Mouse (Mus musculus): ENCODE results near the gene Fam155a. TPM values are rescaled to one million over a fixed set of nuclear protein-coding genes. Genes with fewer than 3 reads are reported as not detected.
"Not testable (repeated sequence)": the region's sequence is repeated elsewhere in the genome, so short reads cannot be mapped to it uniquely, and the experiment has no call there.

The Fam155a gene
- 30.5 and 33.4 TPM in 2 replicates for polyA plus RNA-seq (2014; fragmentation: Nextera tagmentation; extraction: Ambion mirVana)

- H3K4me3 ChIP-seq (ENCODE audit: low read depth, low read length): peak within 1 kb of the TSS; percentile 61
- H3K4me2 ChIP-seq (ENCODE audit: low read depth, low read length): peak within 1 kb of the TSS; percentile 89
- H3K4me1 ChIP-seq (ENCODE audit: control insufficient read depth, insufficient read depth, low read length): no peaks in the 10 kb centered on the region
- peak within 1 kb of the TSS; percentile 89 for H3K27ac ChIP-seq (ENCODE audit: low read depth, low read length)
- H3K27me3 ChIP-seq (ENCODE audit: control insufficient read depth, insufficient read depth, low read length): no peaks in the 10 kb centered on the region
- H3K36me3 ChIP-seq (ENCODE audit: control insufficient read depth, insufficient read depth, low read length): no peaks in the 10 kb centered on the region
- peak; percentile 79 for ATAC-seq (ENCODE audit: low read depth)
- peak within 1 kb of the TSS; percentile 77 for H3K9ac ChIP-seq (replicated peaks; ENCODE audit: low read depth, low read length)
- H3K9me3 ChIP-seq (ENCODE audit: control insufficient read depth, low read length): no peaks in the 10 kb centered on the region
- WGBS: under 1% methylated on average over 26 of the region's 29 CpGs
Measured at GRCm38 (mm10) chr8:9770999-9771605, at the start of gene Fam155a. Gene Fam155a, minus strand, starts transcription at chr8:9771161.

GRCm38 (mm10) chr8:9813273-9813946 is 42.4 kb upstream of the Fam155a start:
- no peaks in the 10 kb centered on the region for H3K27me3 ChIP-seq (ENCODE audit: control insufficient read depth, insufficient read depth, low read length)
- H3K9me3 ChIP-seq (ENCODE audit: control insufficient read depth, low read length): no peaks in the 10 kb centered on the region
- H3K4me3 ChIP-seq (ENCODE audit: low read depth, low read length): no peak overlapping the region
- no peaks in the 10 kb centered on the region for H3K36me3 ChIP-seq (ENCODE audit: control insufficient read depth, insufficient read depth, low read length)
- 74% methylated on average over 8 of the region's 8 CpGs for WGBS
- no peaks in the 10 kb centered on the region for H3K4me1 ChIP-seq (ENCODE audit: control insufficient read depth, insufficient read depth, low read length)
- no peak overlapping the region for H3K4me2 ChIP-seq (ENCODE audit: low read depth, low read length)
- ATAC-seq (ENCODE audit: low read depth): no peak
- H3K27ac ChIP-seq (ENCODE audit: low read depth, low read length): no peak overlapping the region
- no peak overlapping the region for H3K9ac ChIP-seq (replicated peaks; ENCODE audit: low read depth, low read length)

GRCm38 (mm10) chr8:9810955-9811530 is 40.1 kb upstream of the Fam155a start:
- Histone ChIP-seq H3K4me3 (ENCODE audit: low read depth, low read length) (no peak overlapping the region), H3K4me1 (ENCODE audit: control insufficient read depth, insufficient read depth, low read length) (no peaks in the 10 kb centered on the region; the same call in 1 of the 2 replicates), H3K27ac (ENCODE audit: low read depth, low read length) (no peak overlapping the region), H3K9me3 (ENCODE audit: control insufficient read depth, low read length) (no peaks in the 10 kb centered on the region), H3K27me3 (ENCODE audit: control insufficient read depth, insufficient read depth, low read length) (no peaks in the 10 kb centered on the region), H3K36me3 (ENCODE audit: control insufficient read depth, insufficient read depth, low read length) (no peaks in the 10 kb centered on the region), H3K9ac (replicated peaks; ENCODE audit: low read depth, low read length) (no peak overlapping the region), H3K4me2 (ENCODE audit: low read depth, low read length) (no peak overlapping the region)
- no peak for ATAC-seq (ENCODE audit: low read depth)
- 70% methylated on average over 12 of the region's 12 CpGs for WGBS

- no peaks in the 10 kb centered on the region for H3K9me3 ChIP-seq (ENCODE audit: control insufficient read depth, low read length)
- no peak overlapping the region for H3K4me2 ChIP-seq (ENCODE audit: low read depth, low read length)
- no peaks in the 10 kb centered on the region for H3K27me3 ChIP-seq (ENCODE audit: control insufficient read depth, insufficient read depth, low read length)
- peaks cover 5% of the 10 kb centered on the region; the same call in 1 of the 2 replicates for H3K4me1 ChIP-seq (ENCODE audit: control insufficient read depth, insufficient read depth, low read length)
- H3K36me3 ChIP-seq (ENCODE audit: control insufficient read depth, insufficient read depth, low read length): no peaks in the 10 kb centered on the region
- H3K9ac ChIP-seq (replicated peaks; ENCODE audit: low read depth, low read length): no peak overlapping the region
- H3K27ac ChIP-seq (ENCODE audit: low read depth, low read length): no peak overlapping the region
- ATAC-seq (ENCODE audit: low read depth): no peak
- no peak overlapping the region for H3K4me3 ChIP-seq (ENCODE audit: low read depth, low read length)
- WGBS: 87% methylated on average over 9 of the region's 9 CpGs
Measured at GRCm38 (mm10) chr8:9808596-9808995, 37.6 kb upstream of the Fam155a start.

GRCm38 (mm10) chr8:9805676-9806075 is 34.7 kb upstream of the Fam155a start:
- no peak overlapping the region for H3K9ac ChIP-seq (replicated peaks; ENCODE audit: low read depth, low read length)
- no peaks in the 10 kb centered on the region for H3K36me3 ChIP-seq (ENCODE audit: control insufficient read depth, insufficient read depth, low read length)
- H3K27me3 ChIP-seq (ENCODE audit: control insufficient read depth, insufficient read depth, low read length): no peaks in the 10 kb centered on the region
- no peak overlapping the region for H3K4me2 ChIP-seq (ENCODE audit: low read depth, low read length)
- peaks cover 5% of the 10 kb centered on the region; the same call in 1 of the 2 replicates for H3K4me1 ChIP-seq (ENCODE audit: control insufficient read depth, insufficient read depth, low read length)
- peak; percentile 31; the same call in 1 of the 2 replicates for ATAC-seq (ENCODE audit: low read depth)
- no peaks in the 10 kb centered on the region for H3K9me3 ChIP-seq (ENCODE audit: control insufficient read depth, low read length)
- no peak overlapping the region for H3K27ac ChIP-seq (ENCODE audit: low read depth, low read length)
- WGBS: 74% methylated on average over 1 of the region's 1 CpGs
- no peak overlapping the region for H3K4me3 ChIP-seq (ENCODE audit: low read depth, low read length)

- H3K4me3 ChIP-seq (ENCODE audit: low read depth, low read length); ATAC-seq (ENCODE audit: low read depth); H3K36me3 ChIP-seq (ENCODE audit: control insufficient read depth, insufficient read depth, low read length); H3K4me2 ChIP-seq (ENCODE audit: low read depth, low read length); H3K27ac ChIP-seq (ENCODE audit: low read depth, low read length); H3K9me3 ChIP-seq (ENCODE audit: control insufficient read depth, low read length); H3K9ac ChIP-seq (replicated peaks; ENCODE audit: low read depth, low read length); H3K4me1 ChIP-seq (ENCODE audit: control insufficient read depth, insufficient read depth, low read length); H3K27me3 ChIP-seq (ENCODE audit: control insufficient read depth, insufficient read depth, low read length): not testable (repeated sequence)
- WGBS: 75% methylated on average over 7 of the region's 11 CpGs
Measured at GRCm38 (mm10) chr8:9800346-9800745, 29.4 kb upstream of the Fam155a start.

GRCm38 (mm10) chr8:9799923-9800322 is 29.0 kb upstream of the Fam155a start:
- Histone ChIP-seq H3K4me2 (ENCODE audit: low read depth, low read length) (no peak overlapping the region), H3K27me3 (ENCODE audit: control insufficient read depth, insufficient read depth, low read length) (no peaks in the 10 kb centered on the region), H3K4me3 (ENCODE audit: low read depth, low read length) (no peak overlapping the region), H3K9ac (replicated peaks; ENCODE audit: low read depth, low read length) (no peak overlapping the region), H3K36me3 (ENCODE audit: control insufficient read depth, insufficient read depth, low read length) (no peaks in the 10 kb centered on the region), H3K27ac (ENCODE audit: low read depth, low read length) (no peak overlapping the region), H3K4me1 (ENCODE audit: control insufficient read depth, insufficient read depth, low read length) (no peaks in the 10 kb centered on the region), H3K9me3 (ENCODE audit: control insufficient read depth, low read length) (no peaks in the 10 kb centered on the region)
- WGBS: 87% methylated on average over 11 of the region's 11 CpGs
- ATAC-seq (ENCODE audit: low read depth): no peak

GRCm38 (mm10) chr8:9797514-9797913 is 26.6 kb upstream of the Fam155a start:
- Histone ChIP-seq H3K4me1 (ENCODE audit: control insufficient read depth, insufficient read depth, low read length) (no peaks in the 10 kb centered on the region), H3K4me3 (ENCODE audit: low read depth, low read length) (no peak overlapping the region), H3K9ac (replicated peaks; ENCODE audit: low read depth, low read length) (no peak overlapping the region), H3K27ac (ENCODE audit: low read depth, low read length) (no peak overlapping the region), H3K36me3 (ENCODE audit: control insufficient read depth, insufficient read depth, low read length) (no peaks in the 10 kb centered on the region), H3K9me3 (ENCODE audit: control insufficient read depth, low read length) (no peaks in the 10 kb centered on the region), H3K4me2 (ENCODE audit: low read depth, low read length) (no peak overlapping the region), H3K27me3 (ENCODE audit: control insufficient read depth, insufficient read depth, low read length) (no peaks in the 10 kb centered on the region)
- WGBS: 81% methylated on average over 8 of the region's 8 CpGs
- no peak for ATAC-seq (ENCODE audit: low read depth)

- 89% methylated on average over 6 of the region's 6 CpGs for WGBS
- Histone ChIP-seq H3K4me1 (ENCODE audit: control insufficient read depth, insufficient read depth, low read length) (no peaks in the 10 kb centered on the region), H3K4me3 (ENCODE audit: low read depth, low read length) (no peak overlapping the region), H3K27me3 (ENCODE audit: control insufficient read depth, insufficient read depth, low read length) (no peaks in the 10 kb centered on the region), H3K27ac (ENCODE audit: low read depth, low read length) (no peak overlapping the region), H3K4me2 (ENCODE audit: low read depth, low read length) (no peak overlapping the region), H3K36me3 (ENCODE audit: control insufficient read depth, insufficient read depth, low read length) (no peaks in the 10 kb centered on the region), H3K9me3 (ENCODE audit: control insufficient read depth, low read length) (no peaks in the 10 kb centered on the region), H3K9ac (replicated peaks; ENCODE audit: low read depth, low read length) (no peak overlapping the region)
- no peak for ATAC-seq (ENCODE audit: low read depth)
Measured at GRCm38 (mm10) chr8:9795724-9796123, 24.8 kb upstream of the Fam155a start.

Measured in neural tube, embryonic 14.5 days (tissue).